Mouse (Mus musculus): ENCODE measurements at regions not wholly inside any gene's neighbourhood (a gene's known extent, or its start where the extent isn't known, plus 50 kb on each side); places are given as distances from the start of the nearest gene placed in this dataset.

DNA sequence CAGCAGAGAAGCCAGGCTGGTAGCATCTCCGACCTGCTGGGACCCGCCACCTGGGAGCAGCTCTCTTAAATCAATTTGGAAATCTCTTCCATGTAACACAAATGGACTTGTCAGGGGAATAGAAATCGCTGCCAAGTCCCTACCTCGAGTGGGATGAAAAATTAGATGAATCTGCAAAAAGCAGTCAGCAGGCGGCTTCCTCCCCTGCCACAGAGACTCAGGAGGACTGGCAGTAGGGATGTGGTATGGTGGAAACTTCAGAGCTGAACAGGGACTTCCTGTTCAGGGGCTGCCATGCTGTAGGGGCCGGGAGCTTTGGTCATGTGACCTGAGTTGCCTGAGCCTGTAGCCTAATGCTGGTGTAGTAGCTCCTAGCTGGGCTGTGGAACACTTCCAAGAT lies 379.1 kb downstream of the Tbc1d22a start:
- H3K4me1 ChIP-seq (ENCODE audit: control insufficient read depth, low read depth, low read length) = no peaks in the 10 kb centered on the region
- H3K9ac ChIP-seq (ENCODE audit: low read depth, low read length) = no peak overlapping the region
- no peak overlapping the region for H3K4me2 ChIP-seq (ENCODE audit: low read depth, low read length)
- H3K4me3 ChIP-seq (ENCODE audit: low read depth, low read length) = no peak overlapping the region
- H3K27ac ChIP-seq (ENCODE audit: low read length) = no peak overlapping the region
- H3K27me3 ChIP-seq (ENCODE audit: control insufficient read depth, insufficient read depth, low read depth, low read length) = no peaks in the 10 kb centered on the region
- H3K9me3 ChIP-seq (replicated peaks; ENCODE audit: control insufficient read depth, low read length) = no peaks in the 10 kb centered on the region
- H3K36me3 ChIP-seq (ENCODE audit: control insufficient read depth, insufficient read depth) = no peaks in the 10 kb centered on the region
- no peak for ATAC-seq (ENCODE audit: low read depth)
- WGBS (ENCODE audit: insufficient replicate concordance) = 34% methylated on average over 6 of the region's 6 CpGs

DNA sequence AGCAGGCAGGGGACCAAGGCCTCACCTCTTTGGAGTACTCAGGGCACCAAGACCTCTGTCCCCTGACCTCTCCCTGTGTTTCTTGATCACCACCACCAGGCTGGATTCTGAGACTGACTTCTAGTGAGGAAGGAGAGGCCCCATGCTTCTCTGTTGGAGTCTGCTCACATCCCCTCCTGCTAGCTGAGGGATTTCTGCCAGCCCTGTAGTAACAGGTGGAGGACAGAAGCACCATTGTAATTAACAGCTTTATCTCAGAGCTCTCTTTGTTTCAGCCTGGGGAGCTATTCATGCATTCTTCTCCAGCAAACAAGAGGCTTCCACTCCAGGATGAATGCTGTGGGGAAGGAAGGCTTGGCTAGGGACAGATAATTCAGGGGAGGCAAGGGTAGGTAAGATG lies 392.2 kb downstream of the Tbc1d22a start:
- H3K9ac ChIP-seq (ENCODE audit: low read depth, low read length) = no peak overlapping the region
- H3K4me1 ChIP-seq (ENCODE audit: control insufficient read depth, low read depth, low read length) = no peaks in the 10 kb centered on the region
- no peak overlapping the region for H3K4me2 ChIP-seq (ENCODE audit: low read depth, low read length)
- H3K27me3 ChIP-seq (ENCODE audit: control insufficient read depth, insufficient read depth, low read depth, low read length) = no peaks in the 10 kb centered on the region
- no peak overlapping the region for H3K4me3 ChIP-seq (ENCODE audit: low read depth, low read length)
- ATAC-seq (ENCODE audit: low read depth) = no peak
- H3K27ac ChIP-seq (ENCODE audit: low read length) = no peak overlapping the region
- no peaks in the 10 kb centered on the region for H3K36me3 ChIP-seq (ENCODE audit: control insufficient read depth, insufficient read depth)
- no peaks in the 10 kb centered on the region for H3K9me3 ChIP-seq (replicated peaks; ENCODE audit: control insufficient read depth, low read length)

DNA sequence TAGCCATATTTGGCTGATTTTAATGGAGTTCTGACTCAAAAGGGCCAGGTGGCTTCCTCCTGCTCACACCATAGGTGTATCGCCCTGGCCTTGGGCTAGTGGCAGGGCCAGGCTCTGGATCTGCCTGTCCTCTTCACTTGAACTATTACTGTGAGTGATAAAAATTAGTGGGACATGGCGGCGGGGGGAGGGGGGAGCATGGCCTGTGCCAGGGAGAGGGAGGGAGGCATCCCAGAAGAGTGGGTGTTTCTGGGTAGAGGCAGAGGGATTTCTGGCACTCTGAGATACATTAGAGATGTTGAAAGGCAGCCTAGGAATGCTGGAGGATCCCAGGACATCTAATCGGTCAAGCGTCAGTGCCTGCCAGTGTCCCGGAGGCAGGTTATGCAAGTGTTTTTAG lies 395.4 kb downstream of the Tbc1d22a start:
- Histone ChIP-seq H3K9ac (ENCODE audit: low read depth, low read length) (no peak overlapping the region), H3K4me2 (ENCODE audit: low read depth, low read length) (no peak overlapping the region), H3K36me3 (ENCODE audit: control insufficient read depth, insufficient read depth) (no peaks in the 10 kb centered on the region), H3K4me1 (ENCODE audit: control insufficient read depth, low read depth, low read length) (no peaks in the 10 kb centered on the region), H3K27ac (ENCODE audit: low read length) (no peak overlapping the region), H3K4me3 (ENCODE audit: low read depth, low read length) (no peak overlapping the region), H3K9me3 (replicated peaks; ENCODE audit: control insufficient read depth, low read length) (no peaks in the 10 kb centered on the region), H3K27me3 (ENCODE audit: control insufficient read depth, insufficient read depth, low read depth, low read length) (no peaks in the 10 kb centered on the region)
- ATAC-seq (ENCODE audit: low read depth) = no peak
- 71% methylated on average over 6 of the region's 6 CpGs for WGBS (ENCODE audit: insufficient replicate concordance)

DNA sequence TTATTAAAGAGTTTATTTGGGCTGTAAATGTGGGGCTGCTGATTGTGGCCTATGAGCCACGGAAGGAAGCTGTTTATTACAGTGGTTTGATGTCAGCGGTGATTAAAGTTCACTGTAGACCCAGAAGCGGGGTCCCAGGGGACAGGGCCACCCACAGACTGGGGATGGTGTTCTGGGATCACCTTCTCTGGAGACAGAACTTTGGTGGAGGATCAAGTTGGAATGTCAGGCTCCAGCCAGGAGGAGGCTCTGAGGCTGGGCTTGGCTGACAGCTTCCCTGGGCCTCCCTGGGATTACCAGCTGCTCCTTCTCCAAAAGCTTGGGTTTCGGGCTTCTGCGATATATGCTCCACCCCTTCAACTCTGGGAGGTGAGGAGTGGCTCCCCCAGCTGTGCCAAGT lies 417.1 kb downstream of the Tbc1d22a start:
- Histone ChIP-seq H3K4me1 (ENCODE audit: control insufficient read depth, low read depth, low read length) (no peaks in the 10 kb centered on the region), H3K4me2 (ENCODE audit: low read depth, low read length) (no peak overlapping the region), H3K36me3 (ENCODE audit: control insufficient read depth, insufficient read depth) (no peaks in the 10 kb centered on the region), H3K9me3 (replicated peaks; ENCODE audit: control insufficient read depth, low read length) (no peaks in the 10 kb centered on the region), H3K4me3 (ENCODE audit: low read depth, low read length) (no peak overlapping the region), H3K27ac (ENCODE audit: low read length) (no peak overlapping the region), H3K9ac (ENCODE audit: low read depth, low read length) (no peak overlapping the region), H3K27me3 (ENCODE audit: control insufficient read depth, insufficient read depth, low read depth, low read length) (no peaks in the 10 kb centered on the region)
- no peak for ATAC-seq (ENCODE audit: low read depth)
- 45% methylated on average over 5 of the region's 5 CpGs for WGBS (ENCODE audit: insufficient replicate concordance)

DNA sequence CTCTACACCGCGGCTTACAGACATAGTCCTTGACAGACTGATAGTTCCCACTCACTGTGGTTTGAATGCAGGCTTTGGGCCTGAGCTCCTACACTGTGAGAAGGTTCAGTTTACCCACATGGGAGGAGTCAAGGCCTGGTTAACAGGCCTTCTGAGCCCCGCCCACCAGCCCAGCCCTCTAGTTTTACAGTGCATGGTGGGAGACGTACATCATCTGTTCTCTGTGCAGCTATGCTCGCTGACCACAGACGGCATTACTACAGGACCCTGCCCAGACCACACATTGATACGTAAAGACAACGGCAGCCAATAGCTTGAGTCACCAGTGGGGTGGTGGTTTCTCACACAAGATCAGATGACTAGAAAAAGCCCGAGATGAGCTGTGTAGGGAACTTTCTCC lies 431.0 kb downstream of the Tbc1d22a start:
- 66% methylated on average over 9 of the region's 9 CpGs for WGBS (ENCODE audit: insufficient replicate concordance)
- Histone ChIP-seq H3K27me3 (ENCODE audit: control insufficient read depth, insufficient read depth, low read depth, low read length) (no peaks in the 10 kb centered on the region), H3K27ac (ENCODE audit: low read length) (no peak overlapping the region), H3K36me3 (ENCODE audit: control insufficient read depth, insufficient read depth) (no peaks in the 10 kb centered on the region), H3K4me3 (ENCODE audit: low read depth, low read length) (no peak overlapping the region), H3K9me3 (replicated peaks; ENCODE audit: control insufficient read depth, low read length) (no peaks in the 10 kb centered on the region), H3K9ac (ENCODE audit: low read depth, low read length) (no peak overlapping the region), H3K4me2 (ENCODE audit: low read depth, low read length) (no peak overlapping the region), H3K4me1 (ENCODE audit: control insufficient read depth, low read depth, low read length) (no peaks in the 10 kb centered on the region)
- no peak for ATAC-seq (ENCODE audit: low read depth)

DNA sequence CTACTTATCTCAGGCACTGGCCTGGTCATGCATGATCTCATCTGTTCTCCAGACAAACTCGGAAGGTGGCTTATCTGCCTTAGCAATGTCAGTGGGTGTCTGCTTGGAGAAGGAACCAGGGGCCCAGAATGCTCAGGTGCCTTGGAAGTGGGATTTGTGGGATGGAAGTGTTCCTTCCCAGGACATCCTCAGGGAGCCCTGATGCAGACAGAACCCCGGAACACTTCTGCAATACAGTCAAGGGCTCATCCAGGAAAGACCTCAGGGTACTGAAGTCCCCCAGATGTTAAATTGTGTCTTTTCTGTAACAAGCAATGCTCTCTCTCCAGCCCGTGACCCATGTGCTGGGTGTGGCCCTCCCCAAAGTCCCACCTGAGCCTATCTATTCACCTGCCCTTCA lies 433.9 kb downstream of the Tbc1d22a start:
- Histone ChIP-seq H3K4me2 (ENCODE audit: low read depth, low read length) (no peak overlapping the region), H3K4me3 (ENCODE audit: low read depth, low read length) (no peak overlapping the region), H3K4me1 (ENCODE audit: control insufficient read depth, low read depth, low read length) (no peaks in the 10 kb centered on the region), H3K27me3 (ENCODE audit: control insufficient read depth, insufficient read depth, low read depth, low read length) (no peaks in the 10 kb centered on the region), H3K9me3 (replicated peaks; ENCODE audit: control insufficient read depth, low read length) (no peaks in the 10 kb centered on the region), H3K9ac (ENCODE audit: low read depth, low read length) (no peak overlapping the region), H3K27ac (ENCODE audit: low read length) (no peak overlapping the region), H3K36me3 (ENCODE audit: control insufficient read depth, insufficient read depth) (no peaks in the 10 kb centered on the region)
- WGBS (ENCODE audit: insufficient replicate concordance) = 54% methylated on average over 3 of the region's 3 CpGs
- no peak for ATAC-seq (ENCODE audit: low read depth)

DNA sequence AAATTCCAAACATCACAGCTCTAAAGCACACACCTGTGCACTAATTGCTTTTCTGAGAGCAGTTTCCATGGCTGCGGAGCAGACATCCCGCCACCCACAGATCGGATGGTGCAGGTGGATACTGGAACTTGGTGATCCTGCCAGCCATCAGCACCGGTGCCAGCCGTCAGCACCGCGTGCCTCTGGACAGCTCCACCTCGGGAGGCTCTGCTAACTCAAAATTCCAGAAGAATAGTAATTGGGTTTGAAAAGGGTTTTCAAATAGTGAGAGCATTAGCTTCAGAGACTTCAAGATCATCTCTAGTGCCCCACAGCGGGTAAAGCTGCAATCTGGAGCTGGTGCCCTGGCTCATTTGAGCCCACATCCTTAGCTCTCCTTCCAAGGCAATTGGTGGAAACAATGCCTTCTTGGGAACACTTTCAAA lies 458.8 kb downstream of the Tbc1d22a start:
- no peak overlapping the region for H3K4me3 ChIP-seq (ENCODE audit: low read depth, low read length)
- 26% methylated on average over 9 of the region's 9 CpGs for WGBS (ENCODE audit: insufficient replicate concordance)
- H3K27me3 ChIP-seq (ENCODE audit: control insufficient read depth, insufficient read depth, low read depth, low read length) = no peaks in the 10 kb centered on the region
- H3K4me2 ChIP-seq (ENCODE audit: low read depth, low read length) = no peak overlapping the region
- no peak overlapping the region for H3K9ac ChIP-seq (ENCODE audit: low read depth, low read length)
- H3K27ac ChIP-seq (ENCODE audit: low read length) = no peak overlapping the region
- H3K9me3 ChIP-seq (replicated peaks; ENCODE audit: control insufficient read depth, low read length) = no peaks in the 10 kb centered on the region
- H3K4me1 ChIP-seq (ENCODE audit: control insufficient read depth, low read depth, low read length) = no peaks in the 10 kb centered on the region
- no peaks in the 10 kb centered on the region for H3K36me3 ChIP-seq (ENCODE audit: control insufficient read depth, insufficient read depth)
- no peak for ATAC-seq (ENCODE audit: low read depth)

DNA sequence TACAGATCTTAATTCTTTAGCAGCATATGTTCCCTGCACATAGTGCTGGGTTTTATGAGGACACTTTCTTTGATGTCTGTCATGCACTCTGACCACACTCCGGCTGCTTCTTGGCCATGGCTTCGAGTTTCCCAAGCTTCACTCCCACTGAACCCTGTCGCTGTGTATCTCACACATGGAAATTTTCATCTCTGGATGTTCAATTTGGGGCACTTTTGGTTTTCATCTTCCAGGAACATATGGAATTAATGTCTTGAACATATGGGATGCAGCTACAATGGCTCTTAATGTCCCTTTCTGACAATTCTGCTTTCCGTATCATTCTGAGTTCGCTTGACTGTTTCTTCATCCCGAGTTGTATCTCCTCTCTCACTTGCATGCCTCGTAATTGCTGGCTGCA lies 462.8 kb downstream of the Tbc1d22a start:
- WGBS (ENCODE audit: insufficient replicate concordance) = 75% methylated on average over 7 of the region's 7 CpGs
- Histone ChIP-seq H3K9me3 (replicated peaks; ENCODE audit: control insufficient read depth, low read length) (no peaks in the 10 kb centered on the region), H3K4me2 (ENCODE audit: low read depth, low read length) (no peak overlapping the region), H3K4me1 (ENCODE audit: control insufficient read depth, low read depth, low read length) (no peaks in the 10 kb centered on the region), H3K36me3 (ENCODE audit: control insufficient read depth, insufficient read depth) (no peaks in the 10 kb centered on the region), H3K27ac (ENCODE audit: low read length) (no peak overlapping the region), H3K4me3 (ENCODE audit: low read depth, low read length) (no peak overlapping the region), H3K27me3 (ENCODE audit: control insufficient read depth, insufficient read depth, low read depth, low read length) (no peaks in the 10 kb centered on the region), H3K9ac (ENCODE audit: low read depth, low read length) (no peak overlapping the region)
- no peak for ATAC-seq (ENCODE audit: low read depth)

DNA sequence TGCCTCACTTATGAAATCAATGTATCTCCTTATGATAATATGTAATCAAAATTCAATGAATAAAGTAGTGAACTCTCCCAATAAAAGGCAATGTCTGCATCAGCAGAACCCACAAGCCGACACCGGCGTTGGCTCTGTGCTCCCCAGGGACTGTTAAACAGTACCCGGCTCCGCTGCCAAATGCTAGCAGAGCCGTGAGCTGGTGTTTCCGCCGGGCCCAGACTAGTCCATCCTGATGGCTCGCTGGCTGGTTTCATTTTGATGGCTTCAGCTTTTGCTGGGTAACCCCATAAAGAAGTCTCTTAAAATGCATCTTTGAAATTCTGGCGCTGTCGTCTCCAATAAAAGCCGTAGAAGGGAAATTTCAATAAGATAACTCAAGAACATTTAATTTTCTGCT lies 468.8 kb downstream of the Tbc1d22a start:
- Histone ChIP-seq H3K9me3 (replicated peaks; ENCODE audit: control insufficient read depth, low read length) (no peaks in the 10 kb centered on the region), H3K4me2 (ENCODE audit: low read depth, low read length) (no peak overlapping the region), H3K9ac (ENCODE audit: low read depth, low read length) (no peak overlapping the region), H3K4me1 (ENCODE audit: control insufficient read depth, low read depth, low read length) (no peaks in the 10 kb centered on the region), H3K27ac (ENCODE audit: low read length) (no peak overlapping the region), H3K27me3 (ENCODE audit: control insufficient read depth, insufficient read depth, low read depth, low read length) (no peaks in the 10 kb centered on the region), H3K36me3 (ENCODE audit: control insufficient read depth, insufficient read depth) (no peaks in the 10 kb centered on the region), H3K4me3 (ENCODE audit: low read depth, low read length) (no peak overlapping the region)
- WGBS (ENCODE audit: insufficient replicate concordance) = 79% methylated on average over 12 of the region's 12 CpGs
- no peak for ATAC-seq (ENCODE audit: low read depth)

DNA sequence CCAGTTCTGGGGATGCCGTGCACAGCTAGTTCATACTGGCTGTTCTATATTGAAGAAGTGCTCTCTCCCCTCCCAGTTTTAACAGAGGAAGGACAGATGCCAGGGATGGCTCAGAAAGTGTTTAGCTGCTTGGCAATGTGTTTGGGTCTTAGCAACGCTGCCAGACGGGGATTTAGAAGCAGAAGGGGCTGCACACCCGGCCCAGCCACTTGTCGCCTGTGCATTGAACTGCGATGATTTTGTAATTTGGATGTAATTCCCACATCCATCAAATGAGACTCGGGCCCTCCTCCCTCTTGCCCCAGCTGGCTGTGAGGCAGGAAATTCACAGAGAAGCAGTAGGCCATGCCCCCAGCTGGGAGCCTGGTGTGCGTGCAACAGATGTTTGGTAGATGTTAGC lies 475.4 kb downstream of the Tbc1d22a start:
- no peaks in the 10 kb centered on the region for H3K36me3 ChIP-seq (ENCODE audit: control insufficient read depth, insufficient read depth)
- H3K4me1 ChIP-seq (ENCODE audit: control insufficient read depth, low read depth, low read length) = no peaks in the 10 kb centered on the region
- WGBS (ENCODE audit: insufficient replicate concordance) = 63% methylated on average over 8 of the region's 8 CpGs
- no peaks in the 10 kb centered on the region for H3K27me3 ChIP-seq (ENCODE audit: control insufficient read depth, insufficient read depth, low read depth, low read length)
- H3K27ac ChIP-seq (ENCODE audit: low read length) = no peak overlapping the region
- no peaks in the 10 kb centered on the region for H3K9me3 ChIP-seq (replicated peaks; ENCODE audit: control insufficient read depth, low read length)
- no peak overlapping the region for H3K4me3 ChIP-seq (ENCODE audit: low read depth, low read length)
- no peak for ATAC-seq (ENCODE audit: low read depth)
- no peak overlapping the region for H3K4me2 ChIP-seq (ENCODE audit: low read depth, low read length)
- no peak overlapping the region for H3K9ac ChIP-seq (ENCODE audit: low read depth, low read length)

Data from liver, embryonic 16.5 days (tissue).